Mouse (Mus musculus): ENCODE results near the gene Arrb1. TPM values are rescaled to one million over a fixed set of nuclear protein-coding genes. Genes with fewer than 3 reads are reported as not detected.

The Arrb1 gene
- polyA plus RNA-seq, 1 experiment: 10.3 TPM

GRCm38 (mm10) chr7:99544272-99544671, 9.0 kb downstream of the Arrb1 start:
- H3K4me3 ChIP-seq (ENCODE audit: insufficient read depth, poor library complexity, severe bottlenecking): no peak overlapping the region
- no peaks in the 10 kb centered on the region for H3K79me2 ChIP-seq (ENCODE audit: control insufficient read depth, insufficient read depth)
- no peaks in the 10 kb centered on the region for H3K27me3 ChIP-seq (ENCODE audit: control insufficient read depth, insufficient read depth, insufficient read length)
- TF ChIP-seq MAX (IDR thresholded peaks at IDR 0.05) (no peak), MYOG (IDR thresholded peaks at IDR 0.05; ENCODE audit: control insufficient read depth, extremely low read depth, insufficient read length) (no peak), CEBPB (IDR thresholded peaks at IDR 0.05; ENCODE audit: low read depth) (no peak), USF1 (IDR thresholded peaks at IDR 0.05; ENCODE audit: low read depth) (no peak), MYOD1 (IDR thresholded peaks at IDR 0.05; ENCODE audit: control insufficient read depth, insufficient read length, low read depth) (no peak), CTCF (IDR thresholded peaks at IDR 0.05; ENCODE audit: control insufficient read depth, insufficient read depth, insufficient read length) (no peak), FOSL1 (IDR thresholded peaks at IDR 0.05; ENCODE audit: insufficient read depth, low read length, poor library complexity, severe bottlenecking) (no peak)
- no peak overlapping the region for H3ac ChIP-seq (ENCODE audit: control insufficient read depth, insufficient read length, low read depth)
- no peaks in the 10 kb centered on the region for H3K79me3 ChIP-seq (ENCODE audit: low read depth)
- no peaks in the 10 kb centered on the region for H3K36me3 ChIP-seq (ENCODE audit: control insufficient read depth, insufficient read depth)

GRCm38 (mm10) chr7:99545885-99546745, 10.8 kb downstream of the Arrb1 start:
- H3K27me3 ChIP-seq (ENCODE audit: control insufficient read depth, insufficient read depth, insufficient read length): no peaks in the 10 kb centered on the region
- no peaks in the 10 kb centered on the region for H3K36me3 ChIP-seq (ENCODE audit: control insufficient read depth, insufficient read depth)
- H3K4me3 ChIP-seq (ENCODE audit: insufficient read depth, poor library complexity, severe bottlenecking): no peak overlapping the region
- H3ac ChIP-seq (ENCODE audit: control insufficient read depth, insufficient read length, low read depth): no peak overlapping the region
- no peak for TF ChIP-seq CTCF (IDR thresholded peaks at IDR 0.05; ENCODE audit: control insufficient read depth, insufficient read depth, insufficient read length)
- no peak for TF ChIP-seq MYOG (IDR thresholded peaks at IDR 0.05; ENCODE audit: control insufficient read depth, extremely low read depth, insufficient read length)
- no peak for TF ChIP-seq FOSL1 (IDR thresholded peaks at IDR 0.05; ENCODE audit: insufficient read depth, low read length, poor library complexity, severe bottlenecking)
- no peak for TF ChIP-seq MYOD1 (IDR thresholded peaks at IDR 0.05; ENCODE audit: control insufficient read depth, insufficient read length, low read depth)
- no peak for TF ChIP-seq USF1 (IDR thresholded peaks at IDR 0.05; ENCODE audit: low read depth)
- TF ChIP-seq MAX (IDR thresholded peaks at IDR 0.05): no peak
- no peak for TF ChIP-seq CEBPB (IDR thresholded peaks at IDR 0.05; ENCODE audit: low read depth)
- no peaks in the 10 kb centered on the region for H3K79me3 ChIP-seq (ENCODE audit: low read depth)
- H3K79me2 ChIP-seq (ENCODE audit: control insufficient read depth, insufficient read depth): no peaks in the 10 kb centered on the region

GRCm38 (mm10) chr7:99547584-99548487, 12.6 kb downstream of the Arrb1 start:
- H3K4me3 ChIP-seq (ENCODE audit: insufficient read depth, poor library complexity, severe bottlenecking): no peak overlapping the region
- no peaks in the 10 kb centered on the region for H3K79me3 ChIP-seq (ENCODE audit: low read depth)
- no peak overlapping the region for H3ac ChIP-seq (ENCODE audit: control insufficient read depth, insufficient read length, low read depth)
- H3K36me3 ChIP-seq (ENCODE audit: control insufficient read depth, insufficient read depth): no peaks in the 10 kb centered on the region
- no peak for TF ChIP-seq USF1 (IDR thresholded peaks at IDR 0.05; ENCODE audit: low read depth)
- TF ChIP-seq FOSL1 (IDR thresholded peaks at IDR 0.05; ENCODE audit: insufficient read depth, low read length, poor library complexity, severe bottlenecking): no peak
- no peak for TF ChIP-seq MYOG (IDR thresholded peaks at IDR 0.05; ENCODE audit: control insufficient read depth, extremely low read depth, insufficient read length)
- no peak for TF ChIP-seq CTCF (IDR thresholded peaks at IDR 0.05; ENCODE audit: control insufficient read depth, insufficient read depth, insufficient read length)
- no peaks in the 10 kb centered on the region for H3K79me2 ChIP-seq (ENCODE audit: control insufficient read depth, insufficient read depth)
- no peaks in the 10 kb centered on the region for H3K27me3 ChIP-seq (ENCODE audit: control insufficient read depth, insufficient read depth, insufficient read length)

GRCm38 (mm10) chr7:99549668-99550067, 14.4 kb downstream of the Arrb1 start:
- no peaks in the 10 kb centered on the region for H3K27me3 ChIP-seq (ENCODE audit: control insufficient read depth, insufficient read depth, insufficient read length)
- TF ChIP-seq CTCF (IDR thresholded peaks at IDR 0.05; ENCODE audit: control insufficient read depth, insufficient read depth, insufficient read length) (no peak), MYOD1 (IDR thresholded peaks at IDR 0.05; ENCODE audit: control insufficient read depth, insufficient read length, low read depth) (no peak), MYOG (IDR thresholded peaks at IDR 0.05; ENCODE audit: control insufficient read depth, extremely low read depth, insufficient read length) (no peak), USF1 (IDR thresholded peaks at IDR 0.05; ENCODE audit: low read depth) (no peak), MAX (IDR thresholded peaks at IDR 0.05) (no peak), FOSL1 (IDR thresholded peaks at IDR 0.05; ENCODE audit: insufficient read depth, low read length, poor library complexity, severe bottlenecking) (no peak), CEBPB (IDR thresholded peaks at IDR 0.05; ENCODE audit: low read depth) (no peak)
- H3K79me2 ChIP-seq (ENCODE audit: control insufficient read depth, insufficient read depth): no peaks in the 10 kb centered on the region
- H3ac ChIP-seq (ENCODE audit: control insufficient read depth, insufficient read length, low read depth): no peak overlapping the region
- no peak overlapping the region for H3K4me3 ChIP-seq (ENCODE audit: insufficient read depth, poor library complexity, severe bottlenecking)
- H3K36me3 ChIP-seq (ENCODE audit: control insufficient read depth, insufficient read depth): no peaks in the 10 kb centered on the region
- H3K79me3 ChIP-seq (ENCODE audit: low read depth): no peaks in the 10 kb centered on the region

- Histone ChIP-seq H3K79me3 (ENCODE audit: low read depth) (no peaks in the 10 kb centered on the region), H3K27me3 (ENCODE audit: control insufficient read depth, insufficient read depth, insufficient read length) (no peaks in the 10 kb centered on the region), H3K4me3 (ENCODE audit: insufficient read depth, poor library complexity, severe bottlenecking) (no peak overlapping the region), H3K79me2 (ENCODE audit: control insufficient read depth, insufficient read depth) (no peaks in the 10 kb centered on the region), H3K36me3 (ENCODE audit: control insufficient read depth, insufficient read depth) (no peaks in the 10 kb centered on the region), H3ac (ENCODE audit: control insufficient read depth, insufficient read length, low read depth) (no peak overlapping the region)
- TF ChIP-seq CTCF (IDR thresholded peaks at IDR 0.05; ENCODE audit: control insufficient read depth, insufficient read depth, insufficient read length): no peak
- TF ChIP-seq MYOD1 (IDR thresholded peaks at IDR 0.05; ENCODE audit: control insufficient read depth, insufficient read length, low read depth): no peak
- no peak for TF ChIP-seq MAX (IDR thresholded peaks at IDR 0.05)
- no peak for TF ChIP-seq CEBPB (IDR thresholded peaks at IDR 0.05; ENCODE audit: low read depth)
- TF ChIP-seq MYOG (IDR thresholded peaks at IDR 0.05; ENCODE audit: control insufficient read depth, extremely low read depth, insufficient read length): no peak
- no peak for TF ChIP-seq USF1 (IDR thresholded peaks at IDR 0.05; ENCODE audit: low read depth)
- TF ChIP-seq FOSL1 (IDR thresholded peaks at IDR 0.05; ENCODE audit: insufficient read depth, low read length, poor library complexity, severe bottlenecking): no peak
These were observed 16.4 kb downstream of the Arrb1 start for GRCm38 (mm10) chr7:99551623-99552022.

Measured in C2C12 (cell line).